Mouse (Mus musculus) neural tube, embryonic 11.5 days (tissue): ENCODE measurements around the gene 1700066M21Rik. TPM values are rescaled to one million over a fixed set of nuclear protein-coding genes. Genes with fewer than 3 reads are reported as not detected.

Experiments used
- ATAC-seq: fragments of 200-750 bp; cut with Nextera tagmentation; 2 replicates; pipeline ENCODE4 v1.8.0; 2017; ENCODE audit warnings: moderate number of reproducible peaks, mild to moderate bottlenecking, moderate TSS enrichment, moderate library complexity; ENCODE audit not compliant: insufficient read depth, low FRiP score, low TSS enrichment
- DNase-seq: peaks from one replicate; pipeline ENCODE4 v3.0.0-alpha.2; 2015; ENCODE audit warnings: low spot score
- H3K27ac ChIP-seq: fragments of 300-500 bp; sonication (generic); 2 replicates; pipeline ENCODE4 v1.5.1; 2014; ENCODE audit warnings: low read depth, mild to moderate bottlenecking, low read length
- H3K27me3 ChIP-seq: fragments of 300-500 bp; sonication (generic); 2 replicates; pipeline ENCODE4 v1.6.1; 2014; ENCODE audit warnings: mild to moderate bottlenecking, low read length, mixed read lengths; ENCODE audit not compliant: control insufficient read depth, insufficient read depth
- H3K36me3 ChIP-seq: fragments of 300-500 bp; sonication (generic); 2 replicates; pipeline ENCODE4 v1.6.1; 2014; ENCODE audit warnings: mild to moderate bottlenecking, low read length, moderate library complexity, mixed read lengths; ENCODE audit not compliant: control insufficient read depth, insufficient read depth
- H3K4me1 ChIP-seq: fragments of 300-500 bp; sonication (generic); 2 replicates; pipeline ENCODE4 v1.6.1; 2014; ENCODE audit warnings: low read length, mixed read lengths; ENCODE audit not compliant: control insufficient read depth, insufficient read depth
- H3K4me2 ChIP-seq: fragments of 300-500 bp; sonication (generic); 2 replicates; pipeline ENCODE4 v1.6.1; 2014; ENCODE audit warnings: low read depth, mild to moderate bottlenecking, moderate library complexity
- H3K4me3 ChIP-seq: fragments of 300-500 bp; sonication (generic); 2 replicates; pipeline ENCODE4 v1.5.1; 2014; ENCODE audit warnings: low read depth, low read length
- H3K9ac ChIP-seq: fragments of 300-500 bp; sonication (generic); 2 replicates; pipeline ENCODE4 v1.6.1; 2014; ENCODE audit warnings: mild to moderate bottlenecking, low read length
- H3K9me3 ChIP-seq: fragments of 300-500 bp; sonication (generic); 2 replicates; pipeline ENCODE4 v1.6.1; 2016; ENCODE audit warnings: low read length; ENCODE audit not compliant: control insufficient read depth
- WGBS: fragments of 180-500 bp; shearing (Covaris S2); extraction: QIAGEN DNeasy Blood & Tissue Kit; methylation state at CpG from one replicate; pipeline ENCODE4 v1.1.7; 2014; 5-methylcytosine and 5-hydroxymethylcytosine counted together
- polyA plus RNA-seq: library from polyadenylated mRNA; unstranded; fragments of >200 nt; fragmentation: Nextera tagmentation; extraction: Ambion mirVana; gene quantifications from 2 replicates; pipeline ENCODE4 v1.2.1, GENCODE M21; 2014

Gene 1700066M21Rik
- polyA plus RNA-seq, 1 experiment from 2014 or later, result 14.3 TPM

DNA sequence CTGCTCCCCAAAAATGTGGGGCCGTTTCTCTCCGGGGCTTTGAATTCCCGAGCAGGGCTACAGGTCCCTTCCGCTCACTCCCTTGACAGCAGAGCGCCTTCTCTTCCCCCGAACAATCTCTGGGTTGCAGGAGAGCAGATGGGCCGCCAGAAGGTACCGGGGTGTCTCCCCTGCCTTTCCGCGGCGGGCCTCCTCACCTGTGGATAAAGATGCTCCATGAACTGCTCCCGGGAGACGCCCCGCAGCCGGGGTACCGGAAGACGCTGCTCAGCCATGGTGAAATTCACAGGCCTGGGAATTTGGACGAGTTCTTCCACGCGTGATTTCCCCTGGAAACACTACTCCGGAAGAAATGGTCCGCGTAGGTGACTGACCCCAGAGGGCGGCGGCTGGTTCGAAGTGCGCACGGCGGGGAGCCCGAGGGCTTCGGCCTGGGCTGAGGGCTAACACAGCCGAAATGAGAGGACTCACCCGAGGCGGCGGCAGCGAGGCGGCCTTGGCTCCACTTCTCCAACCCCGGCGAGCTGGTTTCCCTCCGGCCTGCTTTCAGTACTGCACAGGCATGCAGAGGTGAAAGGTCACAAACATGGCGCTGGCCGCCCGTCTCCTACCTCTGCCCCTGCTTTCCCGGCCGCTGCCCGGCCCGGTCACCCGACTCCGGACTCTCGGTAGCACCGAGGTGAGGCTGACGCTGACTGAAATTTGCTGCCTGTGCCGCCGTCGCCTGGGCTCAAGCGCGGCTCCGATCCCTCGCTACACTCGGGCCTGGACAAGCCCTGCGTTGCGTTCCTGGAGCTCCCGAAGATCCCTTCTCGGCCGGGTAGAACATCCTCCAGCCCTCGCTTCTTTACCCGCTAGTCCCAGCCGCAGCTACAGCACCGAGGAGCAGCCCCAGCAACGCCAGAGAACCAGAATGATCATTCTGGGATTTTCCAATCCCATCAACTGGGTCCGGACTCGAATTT lies 29.0 kb downstream of the 1700066M21Rik start, which contains the start of the genes Maip1 and Tyw5:
Maip1 (plus strand) TSS at position 142 of the 965 bp plus-strand sequence.
Tyw5 (minus strand) TSS at position 915 of the 965 bp plus-strand sequence.
- DNase-seq (peak; percentile 86), ATAC-seq (peak; percentile 89)
- Histone ChIP-seq H3K27ac (peak within 1 kb of the TSS; percentile 86), H3K9ac (peak within 1 kb of the TSS; percentile 97), H3K9me3 (no peaks in the 10 kb centered on the region), H3K4me2 (peak within 1 kb of the TSS; percentile 51), H3K4me3 (peak within 1 kb of the TSS; percentile 83), H3K4me1 (peaks cover 15% of the 10 kb centered on the region), H3K36me3 (no peaks in the 10 kb centered on the region), H3K27me3 (no peaks in the 10 kb centered on the region)
- under 1% methylated on average over 72 of the region's 72 CpGs for WGBS

DNA sequence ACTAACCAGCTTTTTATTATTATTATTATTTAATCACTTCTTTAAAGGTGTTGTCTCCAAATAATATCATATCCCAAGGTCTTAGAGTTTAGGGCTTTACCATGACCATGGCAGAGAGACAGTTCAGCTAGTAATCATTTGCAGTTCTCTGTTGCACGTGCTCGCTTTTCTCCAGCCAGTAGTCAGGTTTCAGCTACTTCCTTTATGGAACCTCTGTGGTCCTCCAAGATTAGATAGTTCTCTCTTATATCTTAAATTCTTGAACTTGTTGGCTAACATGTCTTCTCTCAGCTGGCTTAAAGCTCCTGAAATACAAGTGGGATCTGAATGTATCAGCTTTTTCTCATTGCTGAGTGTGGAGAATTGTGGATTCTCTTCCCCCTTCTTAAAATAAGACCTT lies 31.6 kb downstream of the 1700066M21Rik start:
- no peak overlapping the region for H3K4me3 ChIP-seq
- DNase-seq (no peak), ATAC-seq (no peak)
- no peak overlapping the region for H3K27ac ChIP-seq
- H3K27me3 ChIP-seq, result no peaks in the 10 kb centered on the region
- H3K36me3 ChIP-seq, result no peaks in the 10 kb centered on the region
- no peak overlapping the region for H3K9ac ChIP-seq
- no peak overlapping the region for H3K4me2 ChIP-seq
- no peaks in the 10 kb centered on the region for H3K9me3 ChIP-seq
- H3K4me1 ChIP-seq, result peaks cover 15% of the 10 kb centered on the region
- 95% methylated on average over 2 of the region's 2 CpGs for WGBS

- no peak overlapping the region for H3K4me2 ChIP-seq
- ATAC-seq, result no peak
- H3K4me1 ChIP-seq, result 0 out of 2 replicates have a peak, but pooled peaks cover 4% of the 10 kb centered on the region
- 89% methylated on average over 2 of the region's 2 CpGs for WGBS
- H3K9ac ChIP-seq, result no peak overlapping the region
- DNase-seq, result no peak
- H3K4me3 ChIP-seq, result no peak overlapping the region
- H3K36me3 ChIP-seq, result no peaks in the 10 kb centered on the region; the same call in 1 of the 2 replicates
- H3K27ac ChIP-seq, result no peak overlapping the region
- H3K27me3 ChIP-seq, result no peaks in the 10 kb centered on the region
- no peaks in the 10 kb centered on the region for H3K9me3 ChIP-seq
Measured at GRCm38 (mm10) chr1:57413397-57413796, 36.0 kb downstream of the 1700066M21Rik start.

GRCm38 (mm10) chr1:57423696-57424095 lies 46.3 kb downstream of the 1700066M21Rik start:
- ATAC-seq (no peak), DNase-seq (no peak)
- no peak overlapping the region for H3K4me3 ChIP-seq

DNA sequence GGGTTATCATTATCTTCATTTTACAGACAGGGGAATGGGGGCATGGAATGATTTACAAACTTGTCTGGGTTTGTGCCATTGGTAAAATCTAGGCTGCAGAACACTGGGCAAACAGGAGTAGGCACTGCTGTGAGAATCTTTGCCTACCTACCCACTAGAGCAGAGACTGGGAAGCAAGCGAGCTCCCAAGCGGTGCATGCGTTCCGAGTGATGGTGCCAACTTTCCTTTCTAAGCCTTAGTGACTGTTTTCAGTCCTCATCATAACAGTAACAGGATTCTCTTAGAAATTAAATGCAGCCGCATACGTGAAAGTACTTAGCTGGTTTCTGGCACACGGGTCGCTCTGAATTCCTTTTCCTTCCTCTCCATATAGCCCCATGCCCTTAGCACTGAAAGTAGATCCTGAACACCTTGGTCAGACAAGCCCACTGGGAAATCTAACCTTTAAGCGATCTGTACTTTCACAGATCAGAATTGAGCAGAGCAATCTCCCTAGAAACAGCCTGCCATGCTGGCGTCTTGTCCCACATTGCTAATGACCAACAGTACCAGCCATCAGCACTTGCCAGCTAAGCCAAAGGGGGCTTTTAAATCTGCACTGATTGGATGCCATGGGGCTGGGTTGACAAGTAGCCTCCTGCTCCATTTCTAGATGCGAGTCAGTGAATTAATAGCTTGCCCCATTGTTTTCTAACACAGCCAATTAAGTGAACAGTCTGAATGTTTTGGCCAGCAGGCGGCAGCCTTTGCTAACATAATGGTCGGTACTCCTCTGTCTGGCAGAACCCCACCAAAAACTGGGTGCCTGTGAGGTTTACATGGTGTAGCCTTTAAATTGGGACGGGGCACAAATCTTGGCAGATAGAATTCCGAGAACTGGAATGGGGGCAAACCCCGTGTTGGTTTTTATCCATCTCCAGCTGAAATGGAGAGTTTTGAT lies 51.2 kb downstream of the 1700066M21Rik start:
- Histone ChIP-seq H3K4me3 (no peak overlapping the region), H3K36me3 (no peaks in the 10 kb centered on the region), H3K27ac (no peak overlapping the region), H3K27me3 (no peaks in the 10 kb centered on the region), H3K4me2 (peak overlapping the region; percentile 23; the same call in 1 of the 2 replicates), H3K9ac (no peak overlapping the region), H3K4me1 (peaks cover 5% of the 10 kb centered on the region; the same call in 1 of the 2 replicates), H3K9me3 (no peaks in the 10 kb centered on the region)
- 53% methylated on average over 16 of the region's 16 CpGs for WGBS
- DNase-seq, result peak; percentile 88
- peak; percentile 86 for ATAC-seq

More at GRCm38 (mm10) chr1:57423696-57424095, 46.3 kb downstream of the 1700066M21Rik start:
- H3K9me3 ChIP-seq, result no peaks in the 10 kb centered on the region
- H3K27me3 ChIP-seq, result no peaks in the 10 kb centered on the region
- H3K9ac ChIP-seq, result no peak overlapping the region
- H3K36me3 ChIP-seq, result no peaks in the 10 kb centered on the region
- H3K27ac ChIP-seq, result no peak overlapping the region
- H3K4me1 ChIP-seq, result no peaks in the 10 kb centered on the region
- WGBS, result 31% methylated on average over 1 of the region's 1 CpGs
- no peak overlapping the region for H3K4me2 ChIP-seq

DNA sequence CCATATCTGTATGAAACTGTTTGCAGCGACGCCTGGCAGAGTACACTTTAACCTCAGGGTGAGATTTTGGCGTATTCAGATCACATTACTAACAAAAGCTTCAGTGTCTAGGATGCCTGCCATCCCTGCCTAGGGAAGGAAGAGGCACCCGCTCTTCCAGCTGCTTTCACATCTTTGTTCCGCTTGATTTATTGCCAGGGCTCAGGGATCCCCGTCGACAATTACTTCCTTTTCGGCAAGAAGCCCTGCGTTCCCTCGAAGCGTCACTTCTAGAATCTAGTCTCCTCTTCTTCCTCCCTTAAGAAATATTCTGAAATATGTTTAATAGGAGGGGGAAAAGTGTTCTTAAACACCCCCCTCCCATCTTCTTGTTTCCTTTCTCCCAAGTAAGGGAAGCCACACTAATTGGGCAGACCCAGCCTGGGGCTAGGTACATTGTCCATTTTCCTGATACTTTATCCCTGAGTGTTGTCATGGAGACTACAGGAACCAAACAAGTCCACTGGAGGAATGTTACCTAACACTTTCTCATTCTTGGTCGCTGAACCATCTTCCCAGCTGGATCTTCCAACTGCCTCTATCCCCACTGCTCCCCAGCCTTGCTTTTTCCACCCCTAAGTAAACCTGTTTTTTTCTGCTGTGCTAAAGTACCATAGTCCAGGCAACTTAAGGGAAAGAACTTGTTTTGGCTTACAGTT lies 52.5 kb downstream of the 1700066M21Rik start:
- H3K4me1 ChIP-seq, result peaks cover 5% of the 10 kb centered on the region; the same call in 1 of the 2 replicates
- no peak overlapping the region for H3K4me3 ChIP-seq
- DNase-seq, result peak; percentile 60
- H3K36me3 ChIP-seq, result no peaks in the 10 kb centered on the region
- 2% methylated on average over 12 of the region's 12 CpGs for WGBS
- H3K4me2 ChIP-seq, result peak overlapping the region; percentile 29
- H3K9me3 ChIP-seq, result no peaks in the 10 kb centered on the region
- H3K27me3 ChIP-seq, result no peaks in the 10 kb centered on the region
- no peak overlapping the region for H3K9ac ChIP-seq
- ATAC-seq, result peak; percentile 79
- no peak overlapping the region for H3K27ac ChIP-seq

DNA sequence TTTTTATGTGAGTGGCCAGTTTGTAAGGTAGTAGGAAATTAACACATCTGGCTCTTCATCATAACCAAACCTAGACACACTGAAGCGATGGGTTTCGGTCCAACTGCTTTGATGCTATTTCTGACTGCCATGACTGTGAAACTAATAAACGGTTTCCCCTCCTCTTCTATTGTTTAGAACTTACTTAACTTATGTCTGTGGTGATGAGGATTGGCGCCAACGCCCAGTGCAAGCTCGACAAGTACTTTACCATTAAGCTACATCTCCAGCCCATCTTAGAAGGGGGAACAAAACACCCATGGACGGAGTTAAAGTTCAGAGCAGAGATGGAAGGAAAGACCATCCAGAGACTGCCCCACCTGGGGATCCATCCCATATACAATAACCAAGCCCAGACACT lies 55.7 kb downstream of the 1700066M21Rik start:
- Histone ChIP-seq H3K27me3 (no peaks in the 10 kb centered on the region), H3K27ac (no peak overlapping the region), H3K9ac (no peak overlapping the region), H3K4me1 (peaks cover 5% of the 10 kb centered on the region; the same call in 1 of the 2 replicates), H3K4me2 (no peak overlapping the region), H3K9me3 (no peaks in the 10 kb centered on the region), H3K36me3 (no peaks in the 10 kb centered on the region), H3K4me3 (no peak overlapping the region)
- 94% methylated on average over 7 of the region's 7 CpGs for WGBS
- DNase-seq, result no peak
- ATAC-seq, result no peak
